Mouse (Mus musculus): Measurements from ENCODE around the gene Serpina3g. TPM values are rescaled to one million over a fixed set of nuclear protein-coding genes. Genes with fewer than 3 reads are reported as not detected.

The Serpina3g gene
- polyA plus RNA-seq (2012): 0.04 TPM in 1 of 2 replicates, not detected in the other

DNA sequence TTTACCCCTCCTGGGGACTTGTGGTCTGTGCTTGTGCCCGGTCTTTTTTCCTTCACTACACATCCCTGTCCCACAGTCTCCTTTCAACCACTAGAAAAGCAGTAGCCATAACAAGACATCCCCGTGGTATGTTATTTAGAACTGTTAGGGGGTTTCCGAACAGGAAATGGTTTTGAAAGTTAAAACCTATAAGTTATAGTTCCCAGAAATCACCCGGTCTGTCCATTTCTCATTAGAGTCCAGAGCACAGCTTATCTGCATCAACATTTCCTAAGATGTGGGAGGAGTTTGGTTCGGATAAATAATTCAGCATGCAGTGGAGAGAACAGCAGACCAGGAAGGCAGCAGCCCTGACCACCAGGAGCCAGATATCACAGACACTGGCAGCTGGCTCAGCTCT lies at the start of gene Serpina3g:
Serpina3g (plus strand) TSS at position 331 of the 400 bp plus-strand sequence.
- Histone ChIP-seq H3K27me3 (ENCODE audit: control insufficient read depth) (no peaks in the 10 kb centered on the region), H3K4me3 (replicated peaks) (no peak within 1 kb of the TSS), H3K9me3 (ENCODE audit: control insufficient read depth, low read length) (no peaks in the 10 kb centered on the region), H3K4me1 (ENCODE audit: control insufficient read depth) (no peaks in the 10 kb centered on the region), H3K36me3 (ENCODE audit: control insufficient read depth) (no peaks in the 10 kb centered on the region)
- TF ChIP-seq GATA1 (IDR thresholded peaks at IDR 0.05; ENCODE audit: low read length) (no peak), TAL1 (IDR thresholded peaks at IDR 0.05; ENCODE audit: low read length) (no peak)

DNA sequence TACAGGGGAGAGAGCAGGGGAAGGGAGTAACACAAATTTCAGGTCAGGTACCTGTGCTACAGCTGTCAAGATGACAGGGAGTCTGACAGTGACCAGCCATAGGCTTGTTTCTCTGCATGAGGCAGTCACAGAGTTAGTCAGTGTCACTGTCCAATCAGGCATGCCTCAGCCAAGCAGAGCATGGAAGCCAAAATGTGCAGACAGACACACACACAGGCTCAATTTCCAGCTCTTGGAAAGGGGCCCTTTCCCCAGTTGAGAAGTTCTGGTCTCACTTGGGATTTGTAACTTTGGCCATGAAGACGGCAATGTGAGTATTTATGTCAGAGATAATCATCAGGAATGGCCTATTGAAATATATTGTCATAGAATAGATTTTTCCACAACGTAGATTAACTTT lies 46.8 kb upstream of the Serpina3g start:
- TF ChIP-seq TAL1 (IDR thresholded peaks at IDR 0.05; ENCODE audit: low read length) (no peak), GATA1 (IDR thresholded peaks at IDR 0.05; ENCODE audit: low read length) (no peak)
- Histone ChIP-seq H3K4me1 (ENCODE audit: control insufficient read depth) (no peaks in the 10 kb centered on the region), H3K9me3 (ENCODE audit: control insufficient read depth, low read length) (peaks cover 2% of the 10 kb centered on the region; the same call in 1 of the 2 replicates), H3K4me3 (replicated peaks) (no peak overlapping the region), H3K36me3 (ENCODE audit: control insufficient read depth) (no peaks in the 10 kb centered on the region), H3K27me3 (ENCODE audit: control insufficient read depth) (no peaks in the 10 kb centered on the region)

GRCm38 (mm10) chr12:104190852-104191251 lies 45.2 kb upstream of the Serpina3g start:
- H3K4me1 ChIP-seq (ENCODE audit: control insufficient read depth): no peaks in the 10 kb centered on the region
- no peak overlapping the region for H3K4me3 ChIP-seq (replicated peaks)
- no peaks in the 10 kb centered on the region for H3K27me3 ChIP-seq (ENCODE audit: control insufficient read depth)
- no peak for TF ChIP-seq TAL1 (IDR thresholded peaks at IDR 0.05; ENCODE audit: low read length)
- no peak for TF ChIP-seq GATA1 (IDR thresholded peaks at IDR 0.05; ENCODE audit: low read length)
- no peaks in the 10 kb centered on the region for H3K36me3 ChIP-seq (ENCODE audit: control insufficient read depth)
- peaks cover 2% of the 10 kb centered on the region; the same call in 1 of the 2 replicates for H3K9me3 ChIP-seq (ENCODE audit: control insufficient read depth, low read length)

DNA sequence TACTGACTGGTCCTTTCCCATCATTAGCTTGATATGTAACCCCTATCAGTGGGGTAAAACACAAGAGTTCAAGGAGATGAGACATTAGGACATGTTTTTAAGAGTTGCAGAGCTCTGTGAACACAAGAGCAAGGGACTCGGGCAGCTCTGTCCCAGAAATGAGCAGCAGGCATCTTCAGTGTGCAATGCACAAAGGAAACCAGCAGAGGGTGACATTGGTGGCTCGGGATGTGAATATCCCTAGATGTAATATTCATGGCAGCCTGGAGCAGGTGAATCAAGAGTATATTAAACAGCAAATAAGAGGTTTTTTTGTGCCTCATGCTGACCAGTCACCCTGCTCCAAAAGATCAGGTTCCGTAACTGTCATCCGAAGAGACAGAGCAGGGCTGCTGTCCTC lies 26.9 kb upstream of the Serpina3g start:
- H3K27me3 ChIP-seq (ENCODE audit: control insufficient read depth): no peaks in the 10 kb centered on the region
- no peak overlapping the region for H3K4me3 ChIP-seq (replicated peaks)
- H3K36me3 ChIP-seq (ENCODE audit: control insufficient read depth): no peaks in the 10 kb centered on the region
- TF ChIP-seq GATA1 (IDR thresholded peaks at IDR 0.05; ENCODE audit: low read length) (no peak), TAL1 (IDR thresholded peaks at IDR 0.05; ENCODE audit: low read length) (no peak)
- H3K4me1 ChIP-seq (ENCODE audit: control insufficient read depth): no peaks in the 10 kb centered on the region
- no peaks in the 10 kb centered on the region for H3K9me3 ChIP-seq (ENCODE audit: control insufficient read depth, low read length)

DNA sequence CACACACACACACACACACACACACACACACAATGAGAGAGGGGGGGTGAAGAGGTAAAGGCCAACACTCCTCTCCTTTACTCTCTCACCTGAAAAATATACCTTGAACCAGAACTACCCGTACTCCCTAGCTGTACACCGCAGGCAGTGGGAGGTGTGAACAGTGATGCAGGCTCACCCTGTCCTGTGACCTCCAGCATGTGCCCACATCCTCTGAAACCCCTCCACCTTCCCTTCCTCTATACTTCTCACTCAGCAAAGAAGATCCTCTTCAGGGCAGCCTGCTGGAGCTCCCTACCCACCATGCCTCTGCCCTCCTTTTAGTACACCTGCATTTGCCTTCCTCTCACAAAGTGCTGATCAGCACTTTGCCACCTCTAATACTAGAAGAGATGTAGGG lies 26.2 kb upstream of the Serpina3g start:
- Histone ChIP-seq H3K4me1 (ENCODE audit: control insufficient read depth) (no peaks in the 10 kb centered on the region), H3K27me3 (ENCODE audit: control insufficient read depth) (no peaks in the 10 kb centered on the region), H3K36me3 (ENCODE audit: control insufficient read depth) (no peaks in the 10 kb centered on the region), H3K4me3 (replicated peaks) (no peak overlapping the region), H3K9me3 (ENCODE audit: control insufficient read depth, low read length) (no peaks in the 10 kb centered on the region)
- TF ChIP-seq GATA1 (IDR thresholded peaks at IDR 0.05; ENCODE audit: low read length): no peak
- no peak for TF ChIP-seq TAL1 (IDR thresholded peaks at IDR 0.05; ENCODE audit: low read length)

DNA sequence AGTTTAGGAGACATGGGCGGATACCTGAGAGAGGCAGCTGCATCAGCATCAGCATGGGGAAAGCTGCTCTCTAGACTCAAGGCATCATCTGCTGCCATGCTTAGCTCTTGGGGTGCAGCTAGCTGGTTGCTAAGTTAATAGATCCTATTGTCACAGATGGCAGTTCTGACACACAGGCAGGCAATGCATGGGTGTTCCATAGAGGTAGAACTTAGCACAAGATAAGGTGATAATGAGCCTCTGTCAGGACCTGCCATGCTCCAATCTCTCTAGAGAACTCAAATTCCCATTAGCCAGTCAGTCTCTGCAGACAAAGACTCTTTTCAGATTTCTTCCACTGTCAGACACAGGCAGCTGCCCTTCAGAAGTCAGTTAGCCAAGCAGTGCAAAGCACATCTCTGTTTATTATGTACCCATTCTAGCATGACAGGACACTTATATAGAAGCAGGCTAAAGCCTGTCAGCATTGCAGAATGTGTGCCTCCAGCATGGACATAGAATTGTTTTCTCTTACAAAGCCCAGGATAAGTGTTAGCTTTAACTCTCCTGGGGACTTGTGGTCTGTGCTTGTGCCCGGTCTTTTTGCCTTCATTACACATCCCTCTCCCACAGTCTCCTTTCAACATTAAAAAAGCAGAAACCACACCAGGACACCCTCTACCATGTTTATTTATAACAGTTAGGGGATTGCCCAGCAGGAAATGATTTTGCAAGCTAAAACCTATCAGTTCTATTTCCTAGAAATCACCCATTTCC lies 22.2 kb upstream of the Serpina3g start:
- Histone ChIP-seq H3K4me1 (ENCODE audit: control insufficient read depth) (no peaks in the 10 kb centered on the region), H3K36me3 (ENCODE audit: control insufficient read depth) (no peaks in the 10 kb centered on the region), H3K4me3 (replicated peaks) (no peak overlapping the region), H3K27me3 (ENCODE audit: control insufficient read depth) (no peaks in the 10 kb centered on the region), H3K9me3 (ENCODE audit: control insufficient read depth, low read length) (no peaks in the 10 kb centered on the region)
- no peak for TF ChIP-seq TAL1 (IDR thresholded peaks at IDR 0.05; ENCODE audit: low read length)
- TF ChIP-seq GATA1 (IDR thresholded peaks at IDR 0.05; ENCODE audit: low read length): no peak

- Histone ChIP-seq H3K27me3 (ENCODE audit: control insufficient read depth) (no peaks in the 10 kb centered on the region), H3K4me1 (ENCODE audit: control insufficient read depth) (no peaks in the 10 kb centered on the region), H3K9me3 (ENCODE audit: control insufficient read depth, low read length) (no peaks in the 10 kb centered on the region), H3K36me3 (ENCODE audit: control insufficient read depth) (no peaks in the 10 kb centered on the region), H3K4me3 (replicated peaks) (no peak within 1 kb of the TSS)
- TF ChIP-seq GATA1 (IDR thresholded peaks at IDR 0.05; ENCODE audit: low read length) (no peak), TAL1 (IDR thresholded peaks at IDR 0.05; ENCODE audit: low read length) (no peak)
These were observed 21.6 kb upstream of the Serpina3g start, which contains the start of gene Serpina3f for GRCm38 (mm10) chr12:104214445-104214753. Serpina3f (plus strand) TSS chr12:104214544.

- TF ChIP-seq GATA1 (IDR thresholded peaks at IDR 0.05; ENCODE audit: low read length): no peak
- no peak for TF ChIP-seq TAL1 (IDR thresholded peaks at IDR 0.05; ENCODE audit: low read length)
- Histone ChIP-seq H3K4me3 (replicated peaks) (no peak overlapping the region), H3K27me3 (ENCODE audit: control insufficient read depth) (no peaks in the 10 kb centered on the region), H3K4me1 (ENCODE audit: control insufficient read depth) (no peaks in the 10 kb centered on the region), H3K9me3 (ENCODE audit: control insufficient read depth, low read length) (no peaks in the 10 kb centered on the region), H3K36me3 (ENCODE audit: control insufficient read depth) (no peaks in the 10 kb centered on the region)
These were observed 20.8 kb upstream of the Serpina3g start for GRCm38 (mm10) chr12:104215249-104215648.

GRCm38 (mm10) chr12:104221616-104222015 lies 14.4 kb upstream of the Serpina3g start:
- Histone ChIP-seq H3K4me1 (ENCODE audit: control insufficient read depth) (no peaks in the 10 kb centered on the region), H3K9me3 (ENCODE audit: control insufficient read depth, low read length) (no peaks in the 10 kb centered on the region), H3K27me3 (ENCODE audit: control insufficient read depth) (no peaks in the 10 kb centered on the region), H3K4me3 (replicated peaks) (no peak overlapping the region), H3K36me3 (ENCODE audit: control insufficient read depth) (no peaks in the 10 kb centered on the region)
- TF ChIP-seq TAL1 (IDR thresholded peaks at IDR 0.05; ENCODE audit: low read length) (no peak), GATA1 (IDR thresholded peaks at IDR 0.05; ENCODE audit: low read length) (no peak)

Data from erythroblast, embryonic 14.5 days (primary cell).